8 mouse cellular contexts compared by ENCODE assay signal in genomic region chr8:8690146-8691092, GRCm38 (mm10). TPM values are rescaled to one million over a fixed set of nuclear protein-coding genes. Genes with fewer than 3 reads are reported as not detected.
DNase-seq lines count a peak whose midpoint lies in the region; ATAC-seq and TF ChIP-seq lines count a peak whose summit lies in the region.

TSS of gene Arglu1 (minus strand) at chr8:8690521.

- under 1% methylated on average over 65 of the region's 81 CpGs for WGBS in embryonic facial prominence, embryonic 13.5 days
- WGBS in heart, adult 2 months = 1% methylated on average over 76 of the region's 81 CpGs
- under 1% methylated on average over 69 of the region's 81 CpGs for WGBS in limb, embryonic 13.5 days
- WGBS in midbrain, embryonic 16.5 days = under 1% methylated on average over 70 of the region's 81 CpGs

- no peak for TF ChIP-seq CTCF in heart, adult 2 months (IDR thresholded peaks at IDR 0.05)

- H3K4me3 ChIP-seq in embryonic facial prominence, embryonic 13.5 days = peak within 1 kb of the TSS; percentile 89
- peak within 1 kb of the TSS; percentile 86 for H3K4me3 ChIP-seq in heart, adult 2 months
- H3K4me3 ChIP-seq in limb, embryonic 13.5 days = peak within 1 kb of the TSS; percentile 85
- H3K4me3 ChIP-seq in midbrain, embryonic 16.5 days (ENCODE audit: low read depth, low read length) = peak within 1 kb of the TSS; percentile 93

- peak; percentile 92 for DNase-seq in 3134 (ENCODE audit: extremely low read depth, insufficient read length, low spot score)
- DNase-seq in adrenal gland, postnatal 36 days = peak; percentile 97 to 99
- DNase-seq in heart, adult 2 months = peak; percentile 97 to 100
- peak; percentile 95 to 96 for DNase-seq in kidney, adult 8-10 months
- DNase-seq in spleen, postnatal 10 days (ENCODE audit: low spot score in 2 of 2) = peak; percentile 98 to 99

- peak within 1 kb of the TSS; percentile 100 for H3K9ac ChIP-seq in embryonic facial prominence, embryonic 13.5 days
- peak within 1 kb of the TSS; percentile 95 for H3K9ac ChIP-seq in heart, adult 2 months (ENCODE audit: low read depth, low read length)
- H3K9ac ChIP-seq in limb, embryonic 13.5 days = peak within 1 kb of the TSS; percentile 99
- peak within 1 kb of the TSS; percentile 99 for H3K9ac ChIP-seq in midbrain, embryonic 16.5 days (ENCODE audit: low read depth, low read length)

- peak; percentile 74 for TF ChIP-seq POLR2A in heart, adult 2 months (IDR thresholded peaks at IDR 0.05; ENCODE audit: insufficient read depth, low read depth, low read length)

- TF ChIP-seq EP300 in heart, adult 2 months (IDR thresholded peaks at IDR 0.05; ENCODE audit: insufficient read depth, low read depth, low read length) = no peak

- H3K9me3 ChIP-seq in embryonic facial prominence, embryonic 13.5 days = no peaks in the 10 kb centered on the region
- H3K9me3 ChIP-seq in limb, embryonic 13.5 days = no peaks in the 10 kb centered on the region
- no peaks in the 10 kb centered on the region for H3K9me3 ChIP-seq in midbrain, embryonic 16.5 days (replicated peaks; ENCODE audit: control insufficient read depth, low read length, poor library complexity, severe bottlenecking)

- ATAC-seq in embryonic facial prominence, embryonic 13.5 days (ENCODE audit: insufficient number of reproducible peaks, insufficient read depth, low FRiP score, low TSS enrichment, low read depth) = peak; percentile 91
- ATAC-seq in limb, embryonic 13.5 days (ENCODE audit: low FRiP score, low read depth) = peak; percentile 96
- peak; percentile 97 for ATAC-seq in midbrain, embryonic 16.5 days

- peak within 1 kb of the TSS; percentile 71 for H3K4me2 ChIP-seq in embryonic facial prominence, embryonic 13.5 days
- peak within 1 kb of the TSS; percentile 81 for H3K4me2 ChIP-seq in limb, embryonic 13.5 days (replicated peaks)
- H3K4me2 ChIP-seq in midbrain, embryonic 16.5 days (ENCODE audit: low read length) = peak within 1 kb of the TSS; percentile 77

- peaks cover 8% of the 10 kb centered on the region for H3K79me2 ChIP-seq in heart, adult 2 months (replicated peaks; ENCODE audit: control insufficient read depth, insufficient read depth, low read length)

- intact Hi-C loops in heart, adult 2 months (cut with DNase I) = loop anchor here (5.0 kb wide), 2 partner anchors 82 to 137 kb away; no protein-coding TSS in a partner anchor

- peaks cover 33% of the 10 kb centered on the region for H3K4me1 ChIP-seq in embryonic facial prominence, embryonic 13.5 days
- peaks cover 21% of the 10 kb centered on the region for H3K4me1 ChIP-seq in heart, adult 2 months (ENCODE audit: control insufficient read depth, insufficient read depth, low read length)
- H3K4me1 ChIP-seq in limb, embryonic 13.5 days = peaks cover 37% of the 10 kb centered on the region
- peaks cover 38% of the 10 kb centered on the region for H3K4me1 ChIP-seq in midbrain, embryonic 16.5 days (ENCODE audit: control insufficient read depth, insufficient read depth, low read length)

- no peaks in the 10 kb centered on the region for H3K36me3 ChIP-seq in embryonic facial prominence, embryonic 13.5 days
- H3K36me3 ChIP-seq in heart, adult 2 months (ENCODE audit: control insufficient read depth, insufficient read depth, low read length) = peaks cover 33% of the 10 kb centered on the region
- no peaks in the 10 kb centered on the region for H3K36me3 ChIP-seq in limb, embryonic 13.5 days
- no peaks in the 10 kb centered on the region for H3K36me3 ChIP-seq in midbrain, embryonic 16.5 days (ENCODE audit: control insufficient read depth, insufficient read depth, low read length)

- peak within 1 kb of the TSS; percentile 98 for H3K27ac ChIP-seq in embryonic facial prominence, embryonic 13.5 days
- peak within 1 kb of the TSS; percentile 83 for H3K27ac ChIP-seq in heart, adult 2 months
- peak within 1 kb of the TSS; percentile 97 for H3K27ac ChIP-seq in limb, embryonic 13.5 days
- H3K27ac ChIP-seq in midbrain, embryonic 16.5 days (ENCODE audit: low read length) = peak within 1 kb of the TSS; percentile 98

- no peaks in the 10 kb centered on the region for H3K27me3 ChIP-seq in embryonic facial prominence, embryonic 13.5 days
- H3K27me3 ChIP-seq in heart, adult 2 months (ENCODE audit: control insufficient read depth, insufficient read depth, low read length) = no peaks in the 10 kb centered on the region
- no peaks in the 10 kb centered on the region for H3K27me3 ChIP-seq in limb, embryonic 13.5 days
- H3K27me3 ChIP-seq in midbrain, embryonic 16.5 days (ENCODE audit: control insufficient read depth, insufficient read depth, low read depth, low read length) = no peaks in the 10 kb centered on the region

RNA-seq across cellular contexts. Expression of gene Arglu1, which starts in this region (rescaled TPM):
- 10 to 100 TPM; 56.7 to 67.4 TPM for total RNA-seq in adrenal gland, postnatal 36 days (2021)
- 184 and 194 TPM in 2 replicates for polyA plus RNA-seq in embryonic facial prominence, embryonic 13.5 days (2015; fragmentation: Nextera tagmentation; extraction: Ambion mirVana)
- 10 to 100 TPM; 26.3 to 28.8 TPM for total RNA-seq in heart, adult 2 months (2021)
- 24.0 and 40.7 TPM in 2 replicates for polyA plus RNA-seq in heart, adult 2 months (2012; rRNA removed)
- 188 and 200 TPM in 2 replicates for polyA plus RNA-seq in limb, embryonic 13.5 days (2015; fragmentation: Nextera tagmentation; extraction: Ambion mirVana)
- polyA plus RNA-seq in midbrain, embryonic 16.5 days (2015; fragmentation: Nextera tagmentation; extraction: Ambion mirVana) = 150 and 173 TPM in 2 replicates

Comparison
In these comparisons a context has a peak if more than half of its experiments do, and no peak if none do; other contexts are left out.
1. Peak in every context shown above with its lines: DNase-seq, ATAC-seq, H3K4me3 ChIP-seq and H3K27ac ChIP-seq.